Mouse (Mus musculus): ENCODE data around the gene Agbl1. TPM values are rescaled to one million over a fixed set of nuclear protein-coding genes. Genes with fewer than 3 reads are reported as not detected.

Gene Agbl1
- polyA plus RNA-seq, 1 experiment: not detected

GRCm38 (mm10) chr7:77147527-77147926, 917.8 kb downstream of the Agbl1 start:
- Histone ChIP-seq H3K4me1 (ENCODE audit: control insufficient read depth, insufficient read depth, insufficient read length, low read length) (no peaks in the 10 kb centered on the region), H3K36me3 (ENCODE audit: control insufficient read depth, insufficient read depth, low read length) (no peaks in the 10 kb centered on the region), H3K27ac (ENCODE audit: insufficient read depth, low read depth, low read length) (no peak overlapping the region), H3K27me3 (ENCODE audit: control insufficient read depth, insufficient read depth, low read length) (no peaks in the 10 kb centered on the region), H3K4me3 (ENCODE audit: low read depth, low read length) (no peak overlapping the region)
- TF ChIP-seq CTCF (IDR thresholded peaks at IDR 0.05; ENCODE audit: extremely low read depth, insufficient read length, insufficient replicate concordance, low read depth, low read length) (no peak), POLR2A (IDR thresholded peaks at IDR 0.05; ENCODE audit: low read depth, low read length) (no peak)
- 59% methylated on average over 3 of the region's 3 CpGs for WGBS

GRCm38 (mm10) chr7:77148820-77149219, 919.1 kb downstream of the Agbl1 start:
- Histone ChIP-seq H3K27me3 (ENCODE audit: control insufficient read depth, insufficient read depth, low read length) (no peaks in the 10 kb centered on the region), H3K4me3 (ENCODE audit: low read depth, low read length) (no peak overlapping the region), H3K4me1 (ENCODE audit: control insufficient read depth, insufficient read depth, insufficient read length, low read length) (no peaks in the 10 kb centered on the region), H3K36me3 (ENCODE audit: control insufficient read depth, insufficient read depth, low read length) (no peaks in the 10 kb centered on the region), H3K27ac (ENCODE audit: insufficient read depth, low read depth, low read length) (no peak overlapping the region)
- WGBS: 68% methylated on average over 4 of the region's 4 CpGs
- TF ChIP-seq POLR2A (IDR thresholded peaks at IDR 0.05; ENCODE audit: low read depth, low read length) (no peak), CTCF (IDR thresholded peaks at IDR 0.05; ENCODE audit: extremely low read depth, insufficient read length, insufficient replicate concordance, low read depth, low read length) (no peak)

- no peak overlapping the region for H3K4me3 ChIP-seq (ENCODE audit: low read depth, low read length)
- no peaks in the 10 kb centered on the region for H3K36me3 ChIP-seq (ENCODE audit: control insufficient read depth, insufficient read depth, low read length)
- H3K4me1 ChIP-seq (ENCODE audit: control insufficient read depth, insufficient read depth, insufficient read length, low read length): no peaks in the 10 kb centered on the region
- no peak overlapping the region for H3K27ac ChIP-seq (ENCODE audit: insufficient read depth, low read depth, low read length)
- H3K27me3 ChIP-seq (ENCODE audit: control insufficient read depth, insufficient read depth, low read length): no peaks in the 10 kb centered on the region
- 69% methylated on average over 2 of the region's 2 CpGs for WGBS
- TF ChIP-seq POLR2A (IDR thresholded peaks at IDR 0.05; ENCODE audit: low read depth, low read length): no peak
- no peak for TF ChIP-seq CTCF (IDR thresholded peaks at IDR 0.05; ENCODE audit: extremely low read depth, insufficient read length, insufficient replicate concordance, low read depth, low read length)
Observed at GRCm38 (mm10) chr7:77149846-77150245, 920.2 kb downstream of the Agbl1 start.

GRCm38 (mm10) chr7:77152393-77152792, 922.7 kb downstream of the Agbl1 start:
- H3K36me3 ChIP-seq (ENCODE audit: control insufficient read depth, insufficient read depth, low read length): no peaks in the 10 kb centered on the region
- WGBS: 67% methylated on average over 3 of the region's 3 CpGs
- no peak overlapping the region for H3K27ac ChIP-seq (ENCODE audit: insufficient read depth, low read depth, low read length)
- H3K4me1 ChIP-seq (ENCODE audit: control insufficient read depth, insufficient read depth, insufficient read length, low read length): no peaks in the 10 kb centered on the region
- TF ChIP-seq CTCF (IDR thresholded peaks at IDR 0.05; ENCODE audit: extremely low read depth, insufficient read length, insufficient replicate concordance, low read depth, low read length) (no peak), POLR2A (IDR thresholded peaks at IDR 0.05; ENCODE audit: low read depth, low read length) (no peak)
- no peaks in the 10 kb centered on the region for H3K27me3 ChIP-seq (ENCODE audit: control insufficient read depth, insufficient read depth, low read length)
- H3K4me3 ChIP-seq (ENCODE audit: low read depth, low read length): no peak overlapping the region

GRCm38 (mm10) chr7:77152909-77153308, 923.2 kb downstream of the Agbl1 start:
- 49% methylated on average over 1 of the region's 1 CpGs for WGBS
- H3K27me3 ChIP-seq (ENCODE audit: control insufficient read depth, insufficient read depth, low read length): no peaks in the 10 kb centered on the region
- TF ChIP-seq POLR2A (IDR thresholded peaks at IDR 0.05; ENCODE audit: low read depth, low read length) (no peak), CTCF (IDR thresholded peaks at IDR 0.05; ENCODE audit: extremely low read depth, insufficient read length, insufficient replicate concordance, low read depth, low read length) (no peak)
- H3K27ac ChIP-seq (ENCODE audit: insufficient read depth, low read depth, low read length): no peak overlapping the region
- no peaks in the 10 kb centered on the region for H3K4me1 ChIP-seq (ENCODE audit: control insufficient read depth, insufficient read depth, insufficient read length, low read length)
- no peaks in the 10 kb centered on the region for H3K36me3 ChIP-seq (ENCODE audit: control insufficient read depth, insufficient read depth, low read length)
- H3K4me3 ChIP-seq (ENCODE audit: low read depth, low read length): no peak overlapping the region

- Histone ChIP-seq H3K4me1 (ENCODE audit: control insufficient read depth, insufficient read depth, insufficient read length, low read length) (no peaks in the 10 kb centered on the region), H3K4me3 (ENCODE audit: low read depth, low read length) (no peak overlapping the region), H3K27me3 (ENCODE audit: control insufficient read depth, insufficient read depth, low read length) (no peaks in the 10 kb centered on the region), H3K27ac (ENCODE audit: insufficient read depth, low read depth, low read length) (no peak overlapping the region), H3K36me3 (ENCODE audit: control insufficient read depth, insufficient read depth, low read length) (no peaks in the 10 kb centered on the region)
- TF ChIP-seq CTCF (IDR thresholded peaks at IDR 0.05; ENCODE audit: extremely low read depth, insufficient read length, insufficient replicate concordance, low read depth, low read length) (no peak), POLR2A (IDR thresholded peaks at IDR 0.05; ENCODE audit: low read depth, low read length) (no peak)
- 86% methylated on average over 1 of the region's 1 CpGs for WGBS
Observed at GRCm38 (mm10) chr7:77164921-77165320, 935.2 kb downstream of the Agbl1 start.

All from small intestine, adult 2 months (tissue).